8 mouse cellular contexts compared by ENCODE assay signal in the genomic region with DNA sequence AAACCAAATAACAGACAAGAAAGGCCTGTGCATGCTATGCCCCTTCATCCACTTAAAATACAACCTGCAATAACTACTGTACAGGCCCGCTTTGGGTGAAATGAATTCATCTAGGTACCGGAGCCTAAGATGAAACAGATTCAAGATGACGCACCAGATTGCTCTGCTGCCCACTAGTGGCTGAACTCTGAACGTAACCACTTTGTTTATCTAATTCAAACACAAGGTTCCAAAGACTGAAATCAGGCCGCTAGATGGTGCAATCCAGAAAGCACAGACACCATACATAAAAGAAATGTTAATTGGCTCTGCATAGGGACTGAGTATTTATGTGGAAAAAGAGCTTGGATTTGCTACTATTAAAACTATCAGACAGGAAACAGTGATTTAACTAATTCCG. TPM values are rescaled to one million over a fixed set of nuclear protein-coding genes. Genes with fewer than 3 reads are reported as not detected.
A peak's percentile ranks its signal among the peaks of the same experiment; 100 is the strongest.
DNase-seq lines count a peak whose midpoint lies in the region; ATAC-seq lines count a peak whose summit lies in the region.

No protein-coding gene starts in this region.

- H3K4me1 ChIP-seq in forebrain, embryonic 12.5 days: no peaks in the 10 kb centered on the region
- H3K4me1 ChIP-seq in lung, embryonic 16.5 days (replicated peaks; ENCODE audit: control insufficient read depth, insufficient read depth, low read length): no peaks in the 10 kb centered on the region

- H3K27me3 ChIP-seq in forebrain, embryonic 12.5 days: no peaks in the 10 kb centered on the region
- no peaks in the 10 kb centered on the region for H3K27me3 ChIP-seq in lung, embryonic 16.5 days (ENCODE audit: control insufficient read depth, insufficient read depth, low read depth, low read length)

- H3K4me2 ChIP-seq in forebrain, embryonic 12.5 days: no peak overlapping the region
- no peak overlapping the region for H3K4me2 ChIP-seq in lung, embryonic 16.5 days (ENCODE audit: low read depth, low read length)

- H3K27ac ChIP-seq in forebrain, embryonic 12.5 days: no peak overlapping the region
- no peak overlapping the region for H3K27ac ChIP-seq in lung, embryonic 16.5 days (ENCODE audit: low read length)

- peak; percentile 75; the same call in 1 of the 2 replicates for ATAC-seq in forebrain, embryonic 12.5 days (ENCODE audit: low FRiP score)
- ATAC-seq in hematopoietic stem cell, adult 5-6 weeks (replicated peaks in 1 of 2; ENCODE audit: insufficient read depth in 1 of 2, low FRiP score in 2 of 2, low TSS enrichment in 1 of 2, low read depth in 1 of 2, poor library complexity in 2 of 2, severe bottlenecking in 2 of 2): peak; percentile 85 to 92
- peak; percentile 72 for ATAC-seq in lung, embryonic 16.5 days (ENCODE audit: low read depth)

- peaks cover 94% of the 10 kb centered on the region for H3K36me3 ChIP-seq in forebrain, embryonic 12.5 days (replicated peaks)
- H3K36me3 ChIP-seq in lung, embryonic 16.5 days (ENCODE audit: control insufficient read depth, insufficient read depth, low read length): peaks cover 44% of the 10 kb centered on the region

- peak; percentile 65 for DNase-seq in MEL-GATA-1-ER (ENCODE audit: extremely low read depth, low read depth)
- DNase-seq in c-Kit-positive CD71-positive TER-119-positive erythroid progenitor cells, embryonic 14.5 days (ENCODE audit: low spot score): peak; percentile 87
- peak; percentile 89 to 93 for DNase-seq in layer of hippocampus, adult 8-10 months (ENCODE audit: low spot score in 2 of 2)
- DNase-seq in ovary, postnatal 14 days (ENCODE audit: low spot score): peak; percentile 78
- peak; percentile 90 for DNase-seq in thymus, postnatal 25 days

- H3K9me3 ChIP-seq in forebrain, embryonic 12.5 days: no peaks in the 10 kb centered on the region
- no peaks in the 10 kb centered on the region for H3K9me3 ChIP-seq in lung, embryonic 16.5 days (ENCODE audit: control insufficient read depth, low read length)

- no peak overlapping the region for H3K9ac ChIP-seq in forebrain, embryonic 12.5 days
- H3K9ac ChIP-seq in lung, embryonic 16.5 days (ENCODE audit: low read length): no peak overlapping the region

- 37% methylated on average over 6 of the region's 6 CpGs for WGBS in forebrain, embryonic 12.5 days
- 30% methylated on average over 6 of the region's 6 CpGs for WGBS in lung, embryonic 16.5 days

- no peak overlapping the region for H3K4me3 ChIP-seq in forebrain, embryonic 12.5 days (replicated peaks)
- H3K4me3 ChIP-seq in lung, embryonic 16.5 days (ENCODE audit: low read length): no peak overlapping the region

RNA-seq across cellular contexts. Expression of gene Ddx21, which starts 11.9 kb away (rescaled TPM):
- polyA plus RNA-seq in forebrain, embryonic 12.5 days (2016; fragmentation: Nextera tagmentation; extraction: Ambion mirVana): 32.6 and 33.3 TPM in 2 replicates
- 168 and 198 TPM in 2 replicates for total RNA-seq in hematopoietic stem cell, adult 5-6 weeks (2017)
- total RNA-seq in layer of hippocampus, adult 8-10 months (2022): 10 to 100 TPM; 21.2 to 28.9 (median 23.2) TPM
- 14.2 and 17.4 TPM in 2 replicates for polyA plus RNA-seq in lung, embryonic 16.5 days (2015; fragmentation: Nextera tagmentation; extraction: Ambion mirVana)

RNA-seq across cellular contexts. Expression of gene Kif1bp, which starts 11.9 kb away (rescaled TPM):
- polyA plus RNA-seq in forebrain, embryonic 12.5 days (2016; fragmentation: Nextera tagmentation; extraction: Ambion mirVana): 61.1 and 61.4 TPM in 2 replicates
- total RNA-seq in hematopoietic stem cell, adult 5-6 weeks (2017): 21.0 and 26.4 TPM in 2 replicates
- 100 to 1,000 TPM; 187 to 202 (median 195) TPM for total RNA-seq in layer of hippocampus, adult 8-10 months (2022)
- polyA plus RNA-seq in lung, embryonic 16.5 days (2015; fragmentation: Nextera tagmentation; extraction: Ambion mirVana): 32.1 and 34.8 TPM in 2 replicates
